Mouse (Mus musculus) ES-E14 (cell line): ENCODE data around the gene Tma7. TPM values are rescaled to one million over a fixed set of nuclear protein-coding genes. Genes with fewer than 3 reads are reported as not detected.

Experiments
- DNase-seq: peaks from one replicate; pipeline ENCODE4 v3.0.0-alpha.2; 2013; ENCODE audit warnings: low read depth, low spot score
- H3K27ac ChIP-seq: 2 replicates; pipeline ENCODE4 v1.5.1; 2012; ENCODE audit warnings: low read depth, mild to moderate bottlenecking, low read length, moderate library complexity, mixed read lengths; ENCODE audit not compliant: poor library complexity, insufficient read depth, severe bottlenecking
- H3K36me3 ChIP-seq: 2 replicates; pipeline ENCODE4 v1.6.1; 2012; ENCODE audit warnings: mild to moderate bottlenecking, low read length, moderate library complexity, mixed read lengths; ENCODE audit not compliant: control insufficient read depth, poor library complexity, insufficient read depth, severe bottlenecking
- H3K4me1 ChIP-seq, 2 experiments: fragments of 150-350 bp in 1 of 2; sonication (generic) in 1 of 2; 2 replicates each; pipeline ENCODE4 v1.6.1; 2012; ENCODE audit warnings: low read length in 2 of 2, mild to moderate bottlenecking in 1 of 2, mixed read lengths in 1 of 2; ENCODE audit not compliant: control insufficient read depth in 2 of 2, insufficient read depth in 2 of 2, poor library complexity in 1 of 2
- H3K4me3 ChIP-seq, 2 experiments: fragments of 150-350 bp in 1 of 2; sonication (generic) in 1 of 2; 2 replicates each; pipeline ENCODE4 v1.5.1; 2012; ENCODE audit warnings: low read length in 2 of 2, low read depth in 1 of 2, mild to moderate bottlenecking in 1 of 2, mixed read lengths in 1 of 2; ENCODE audit not compliant: insufficient read depth in 1 of 2, poor library complexity in 1 of 2, severe bottlenecking in 1 of 2
- H3K9ac ChIP-seq: 2 replicates; pipeline ENCODE4 v1.6.1; 2012; ENCODE audit warnings: low read depth, mild to moderate bottlenecking, low read length, mixed read lengths; ENCODE audit not compliant: poor library complexity, insufficient read depth, severe bottlenecking
- H3K9me3 ChIP-seq: fragments of 150-350 bp; sonication (generic); 2 replicates; pipeline ENCODE4 v1.6.1; 2012; ENCODE audit warnings: low read depth, mild to moderate bottlenecking, low read length; ENCODE audit not compliant: control insufficient read depth, insufficient read depth
- CHD2 ChIP-seq: IDR thresholded peaks from 2 replicates; pipeline ENCODE4 v1.6.1; 2014; ENCODE audit warnings: mild to moderate bottlenecking, low read depth, low read length, inconsistent platforms
- HCFC1 ChIP-seq: IDR thresholded peaks from 2 replicates; pipeline ENCODE4 v1.6.1; 2012; ENCODE audit warnings: low read length, inconsistent platforms, borderline replicate concordance; ENCODE audit not compliant: insufficient read depth
- MAFK ChIP-seq: IDR thresholded peaks from 2 replicates; pipeline ENCODE4 v1.6.1; 2014; ENCODE audit warnings: mild to moderate bottlenecking, low read depth, low read length, inconsistent platforms; ENCODE audit not compliant: insufficient read depth
- ZC3H11A ChIP-seq: IDR thresholded peaks from 2 replicates; pipeline ENCODE4 v1.6.1; 2012; ENCODE audit warnings: low read depth, mild to moderate bottlenecking, inconsistent platforms, low read length, borderline replicate concordance
- ZNF384 ChIP-seq: IDR thresholded peaks from 2 replicates; pipeline ENCODE4 v1.6.1; 2012; ENCODE audit warnings: low read depth, low read length, inconsistent platforms
- in situ Hi-C, 2 experiments: fragments of 600-800 bp; cut with MboI; formaldehyde crosslinking; loops; one replicate each; pipeline ENCODE4 v1.15.1; 2025; ENCODE audit warnings: low sequenced_read_pairs in 2 of 2, inconsistent platforms in 1 of 2; ENCODE audit not compliant: unreplicated experiment in 2 of 2
- total RNA-seq: library from RNA; depleted of rRNA; stranded (reverse); fragments of 300-350 nt; gene quantifications from 2 replicates; pipeline ENCODE4 v1.2.3, GENCODE M21; 2012

Tma7 gene
- total RNA-seq, 1 experiment: 347 TPM

GRCm38 (mm10) chr9:109052490-109053260 lies 29.7 kb downstream of the Tma7 start:
- Histone ChIP-seq H3K4me3 (no peak overlapping the region), H3K36me3 (peaks cover 19% of the 10 kb centered on the region), H3K27ac (no peak overlapping the region), H3K4me1 (peaks cover 0 to 28% of the 10 kb centered on the region in 2 experiments; a peak in 2 of 4 replicates), H3K9me3 (no peaks in the 10 kb centered on the region), H3K9ac (no peak overlapping the region)
- no peak for DNase-seq
- in situ Hi-C loops: no loop called here
- TF ChIP-seq ZNF384 (no peak), CHD2 (no peak), MAFK (no peak), HCFC1 (no peak), ZC3H11A (no peak)

DNA sequence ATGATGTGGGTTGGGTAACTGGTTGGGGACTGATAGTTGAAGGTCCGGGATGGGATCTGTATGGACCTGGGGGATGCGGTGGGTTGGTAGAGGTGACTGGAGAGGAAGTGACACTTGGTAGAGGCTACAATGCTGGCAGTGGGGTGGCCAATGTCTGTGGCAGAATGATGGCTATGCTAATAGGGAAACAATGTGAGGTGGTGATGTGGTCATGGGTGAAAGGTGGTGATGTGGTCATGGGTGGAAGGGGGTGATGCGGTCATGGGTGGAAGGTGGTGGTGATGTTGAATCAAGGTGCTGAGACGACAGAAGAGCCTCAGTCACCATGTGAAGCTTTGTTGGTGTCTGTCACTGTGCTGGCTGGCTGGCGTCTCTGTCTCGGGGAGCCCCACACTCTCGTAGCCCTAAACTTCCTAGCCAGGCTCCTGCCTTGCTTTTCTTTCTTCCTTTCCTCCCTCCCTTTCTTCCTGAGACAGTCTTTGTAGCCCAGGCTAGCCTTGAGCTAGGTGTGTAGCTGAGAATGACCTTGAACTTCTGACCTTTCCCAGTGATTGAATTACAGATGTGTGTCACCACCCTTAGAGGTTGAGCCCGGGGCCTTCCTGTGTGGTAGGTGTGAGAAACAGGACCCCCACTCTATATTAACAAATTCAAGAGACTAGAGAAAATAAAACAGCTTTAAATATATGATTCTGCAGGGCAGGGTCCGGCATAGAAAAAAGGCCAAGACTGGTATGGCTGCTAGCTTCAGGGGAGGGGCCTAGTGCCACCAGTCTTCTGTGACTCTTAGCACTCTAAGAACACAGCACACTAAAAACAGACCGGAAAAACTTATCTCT lies 30.5 kb downstream of the Tma7 start:
- H3K36me3 ChIP-seq: peaks cover 14% of the 10 kb centered on the region; the same call in 1 of the 2 replicates
- no peak overlapping the region for H3K4me3 ChIP-seq
- TF ChIP-seq HCFC1: no peak
- no peak for TF ChIP-seq CHD2
- DNase-seq: no peak
- peaks cover 0 to 28% of the 10 kb centered on the region in 2 experiments; a peak in 2 of 4 replicates for H3K4me1 ChIP-seq
- 0 out of 2 replicates have a peak overlapping the region, but pooled peaks have one; percentile 4 for H3K27ac ChIP-seq
- H3K9me3 ChIP-seq: no peaks in the 10 kb centered on the region
- in situ Hi-C loops: no loop called here
- H3K9ac ChIP-seq: no peak overlapping the region

- H3K36me3 ChIP-seq: peaks cover 6% of the 10 kb centered on the region; the same call in 1 of the 2 replicates
- no peak overlapping the region for H3K9ac ChIP-seq
- no peak overlapping the region; the same call in 1 of the 2 replicates for H3K27ac ChIP-seq
- H3K4me1 ChIP-seq: peaks cover 0 to 26% of the 10 kb centered on the region in 2 experiments; a peak in 2 of 4 replicates
- no peak for TF ChIP-seq ZC3H11A
- TF ChIP-seq HCFC1: no peak
- TF ChIP-seq ZNF384: no peak
- no peak for TF ChIP-seq CHD2
- TF ChIP-seq MAFK: no peak
- no peak for DNase-seq
- H3K9me3 ChIP-seq: no peaks in the 10 kb centered on the region
- in situ Hi-C loops: no loop called here
- H3K4me3 ChIP-seq: no peak overlapping the region
Observed at GRCm38 (mm10) chr9:109051011-109051501, 31.3 kb downstream of the Tma7 start.

- no peak overlapping the region for H3K9ac ChIP-seq
- DNase-seq: no peak
- H3K9me3 ChIP-seq: no peaks in the 10 kb centered on the region
- peaks cover 0 to 26% of the 10 kb centered on the region in 2 experiments; a peak in 2 of 4 replicates for H3K4me1 ChIP-seq
- TF ChIP-seq MAFK: no peak
- no peak for TF ChIP-seq ZNF384
- no peak for TF ChIP-seq HCFC1
- no peak for TF ChIP-seq CHD2
- TF ChIP-seq ZC3H11A: no peak
- in situ Hi-C loops: no loop called here
- no peak overlapping the region for H3K4me3 ChIP-seq
- peaks cover 6% of the 10 kb centered on the region; the same call in 1 of the 2 replicates for H3K36me3 ChIP-seq
- H3K27ac ChIP-seq: no peak overlapping the region
Observed at GRCm38 (mm10) chr9:109050674-109050997, 31.8 kb downstream of the Tma7 start.
